Mouse (Mus musculus): ENCODE measurements around the gene Plce1.

Gene Plce1

DNA sequence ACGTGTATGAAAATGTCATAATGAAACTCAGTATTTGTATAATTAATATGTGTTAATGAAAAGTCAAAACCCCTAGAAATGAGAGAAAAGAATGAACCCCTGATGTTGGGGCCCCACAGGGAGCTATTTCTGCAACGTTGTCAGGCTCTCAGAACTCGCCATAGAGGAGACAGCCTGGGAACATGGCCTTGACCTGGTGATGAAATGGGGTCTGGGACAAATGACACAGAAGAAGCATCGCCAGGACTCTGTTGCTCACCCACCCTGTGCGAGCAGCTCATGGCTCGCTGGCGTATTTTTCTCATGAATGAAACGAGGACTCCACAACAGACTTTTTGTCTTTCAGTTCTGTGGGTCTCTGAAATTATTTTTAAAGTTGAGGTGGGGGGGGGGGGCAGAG is 109.0 kb downstream of the Plce1 start:
- no peak for DNase-seq

DNA sequence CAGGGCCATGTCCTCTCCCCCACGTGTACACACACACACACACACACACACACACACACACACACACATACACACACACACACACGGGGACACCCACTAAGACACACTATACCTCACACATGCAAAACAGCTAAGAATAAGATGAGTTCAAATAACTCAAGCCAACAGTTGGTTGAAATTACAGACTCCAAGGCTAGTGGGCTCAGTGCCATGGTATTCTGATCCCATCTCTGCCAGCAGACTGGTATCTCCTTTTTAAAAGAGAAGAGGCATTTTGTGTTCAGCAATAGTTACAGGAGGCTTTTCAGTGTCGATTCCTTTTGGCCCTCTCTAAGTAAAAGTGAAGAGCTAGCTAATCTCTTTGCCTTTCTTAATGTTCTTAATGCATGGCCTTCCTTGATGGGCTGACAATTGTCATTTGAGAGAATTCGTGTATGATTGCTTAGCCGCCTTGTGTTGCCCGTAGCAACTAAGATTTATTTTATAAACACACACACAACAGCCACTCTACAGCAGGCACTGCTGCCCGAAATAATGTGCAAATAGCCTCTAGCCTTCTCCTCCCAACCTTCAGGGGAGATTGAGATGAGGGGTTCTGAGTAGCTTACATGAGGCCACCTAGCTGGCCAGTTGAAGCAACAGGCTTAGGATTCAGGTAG is 111.8 kb downstream of the Plce1 start:
- no peak for DNase-seq

DNA sequence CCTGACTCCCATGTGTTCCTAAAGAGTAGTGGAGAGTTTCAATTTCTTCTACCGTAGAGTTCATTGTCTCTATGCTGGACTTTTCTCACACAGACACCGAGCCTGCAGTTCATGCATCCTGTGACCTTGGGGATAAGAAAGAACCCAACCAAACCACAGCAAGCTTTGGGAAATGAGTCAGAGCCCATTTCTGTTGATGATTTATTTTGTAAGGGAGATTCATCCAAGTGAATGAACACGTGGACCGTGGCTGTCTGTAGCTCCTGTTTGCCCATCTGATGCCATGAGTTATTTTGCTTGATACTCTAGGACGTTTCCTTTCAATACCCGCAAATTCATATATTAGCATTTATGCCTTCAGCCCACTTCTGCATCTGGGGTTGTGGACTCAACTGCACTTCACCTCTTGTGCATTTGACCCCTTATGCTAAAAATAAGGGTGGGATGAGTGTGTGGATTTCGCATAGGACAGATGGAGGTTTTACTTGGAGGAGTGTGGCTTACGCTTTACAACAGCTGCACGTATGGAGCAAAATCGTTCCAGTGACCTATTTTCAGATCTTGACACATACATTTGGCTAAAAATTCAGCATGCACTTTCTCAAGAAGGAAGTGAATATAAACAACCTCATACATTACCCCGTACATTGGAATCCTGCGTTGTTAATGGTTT is 112.5 kb downstream of the Plce1 start:
- no peak for DNase-seq

GRCm38 (mm10) chr19:38596096-38596495 is 115.2 kb downstream of the Plce1 start:
- DNase-seq, result no peak

DNA sequence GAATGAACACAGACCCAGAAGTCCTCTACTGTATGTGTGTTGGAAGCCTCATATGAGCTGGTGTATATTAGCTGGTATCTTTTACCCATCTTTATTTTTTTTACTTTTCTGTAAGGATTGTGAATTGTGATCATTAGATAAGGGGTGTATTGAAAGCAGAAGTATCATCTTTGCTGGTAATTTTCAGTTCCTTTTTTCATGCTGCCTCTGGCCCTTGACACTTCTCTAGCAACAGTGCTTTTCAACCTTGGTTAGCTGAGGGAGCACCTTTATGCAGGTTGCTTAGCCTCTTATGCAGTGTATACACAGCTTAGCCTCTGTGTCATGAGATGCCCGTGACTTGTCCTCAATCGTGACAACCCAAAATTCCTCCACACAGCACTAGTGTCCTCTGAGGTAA is 116.5 kb downstream of the Plce1 start:
- DNase-seq, result no peak

- no peak for DNase-seq
Observed at GRCm38 (mm10) chr19:38599001-38599400, 118.1 kb downstream of the Plce1 start.

GRCm38 (mm10) chr19:38601127-38601526 is 120.2 kb downstream of the Plce1 start:
- no peak for DNase-seq

DNA sequence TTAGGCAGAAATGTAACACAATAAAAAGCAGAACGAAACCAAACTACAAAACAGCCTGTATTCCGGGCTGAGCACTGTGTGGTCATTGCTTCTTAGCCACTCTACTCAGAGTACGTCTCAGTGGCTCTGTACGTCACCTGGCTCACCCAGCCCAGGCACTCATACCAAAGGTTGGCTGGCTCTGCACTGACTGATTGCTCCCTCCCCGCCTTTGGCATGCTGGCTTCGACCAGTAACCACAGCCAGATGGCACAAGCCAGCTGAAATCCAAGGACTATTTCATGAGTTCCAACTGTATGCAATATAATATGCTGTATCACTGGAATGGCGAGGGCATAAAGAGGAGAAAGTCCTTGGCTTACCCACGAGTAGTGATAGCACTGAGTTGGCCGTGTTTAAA is 121.9 kb downstream of the Plce1 start:
- no peak for DNase-seq

- no peak for DNase-seq
Observed at GRCm38 (mm10) chr19:38607236-38607635, 126.3 kb downstream of the Plce1 start.

DNA sequence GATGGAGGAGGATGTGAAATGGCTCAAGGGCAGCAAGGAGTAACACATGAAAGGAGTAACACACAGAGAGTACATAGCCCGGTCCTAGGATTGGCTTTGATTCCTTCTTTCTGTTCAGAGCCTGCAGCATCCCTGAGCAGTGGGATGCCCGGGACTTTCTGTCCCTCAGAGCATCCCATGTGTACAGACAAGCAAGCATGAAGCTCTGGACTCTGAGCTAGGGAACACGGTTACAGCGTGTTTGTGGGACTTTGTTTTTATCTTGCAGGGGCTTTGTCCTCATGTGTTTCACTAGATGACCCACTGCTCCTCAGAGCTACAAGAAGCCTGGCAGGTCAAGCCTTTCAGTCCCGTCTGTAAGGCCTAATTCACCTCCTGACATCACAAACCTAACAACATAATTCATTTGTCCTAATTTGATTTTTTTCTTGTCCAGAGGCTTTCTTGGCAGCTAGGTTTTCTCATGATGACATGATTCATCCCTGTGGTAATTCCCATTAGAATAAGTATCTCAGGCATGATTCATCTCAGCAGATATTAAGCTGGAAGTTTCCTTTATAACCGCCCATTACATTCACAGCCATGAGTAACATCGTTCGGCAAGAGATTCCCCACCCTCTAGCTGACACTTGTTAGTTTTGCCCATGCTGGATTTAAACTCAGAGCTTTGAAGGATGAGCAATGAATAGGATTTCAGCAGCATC is 128.2 kb downstream of the Plce1 start:
- DNase-seq, result no peak

DNA sequence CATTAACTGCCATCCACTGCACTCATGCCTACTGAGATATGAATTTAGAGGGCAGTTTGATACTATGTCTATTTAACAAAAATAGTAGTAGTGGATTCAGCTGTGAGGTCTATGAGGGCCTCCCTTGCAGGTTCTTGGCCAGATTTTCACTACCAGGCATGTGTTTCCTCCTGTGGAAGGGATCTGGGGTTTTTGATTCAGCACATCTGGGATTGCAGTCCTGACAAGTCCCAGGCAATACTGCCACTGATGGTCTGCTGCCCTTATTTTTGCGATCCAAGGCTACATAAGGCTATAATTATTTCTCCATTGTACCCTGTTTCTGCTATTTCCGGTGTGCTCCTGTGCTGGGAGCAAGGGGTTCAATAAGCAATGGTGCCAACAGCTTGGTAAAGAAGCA is 129.4 kb downstream of the Plce1 start:
- no peak for DNase-seq

DNA sequence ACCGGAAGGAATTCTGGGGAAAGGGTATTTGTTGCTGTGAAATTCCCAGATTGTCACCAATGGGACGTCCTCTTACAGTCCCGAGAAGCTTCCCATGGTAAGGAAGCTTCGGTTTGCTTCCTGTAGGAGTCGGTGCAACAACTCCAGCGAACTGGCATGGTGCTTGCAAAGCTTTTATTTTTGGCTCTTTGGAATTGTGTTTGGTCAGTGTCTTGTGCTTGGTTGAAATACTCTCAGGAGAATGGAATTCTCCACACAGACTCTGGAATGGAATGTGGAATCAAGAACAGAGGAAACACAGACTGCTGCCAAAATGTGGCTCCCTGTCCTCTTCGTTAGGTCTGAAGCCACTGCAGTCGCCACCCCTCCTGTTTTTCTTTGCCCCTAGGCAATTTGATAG is 129.9 kb downstream of the Plce1 start:
- DNase-seq, result no peak

- DNase-seq, result no peak
Observed at GRCm38 (mm10) chr19:38614067-38614675, 133.3 kb downstream of the Plce1 start.

DNA sequence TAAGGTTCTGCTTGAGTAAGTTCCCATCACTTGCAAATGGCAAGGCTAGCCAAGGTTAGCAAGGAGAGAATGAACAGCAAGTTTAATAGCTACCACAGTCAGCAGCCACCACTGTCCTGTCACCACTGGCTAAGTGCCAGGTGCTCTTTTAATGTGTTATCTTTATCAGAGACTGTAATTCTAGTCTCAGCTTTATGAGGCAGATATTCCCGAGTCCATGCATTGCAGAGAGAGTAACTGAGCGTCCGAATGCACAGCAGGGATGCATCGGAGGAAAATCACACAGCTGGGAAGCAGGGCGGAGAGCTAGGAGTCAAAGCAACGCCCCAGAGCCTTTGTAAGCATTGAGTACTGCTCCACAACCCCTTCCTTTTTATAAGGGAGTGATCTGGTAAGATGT is 134.4 kb downstream of the Plce1 start:
- DNase-seq, result no peak

DNA sequence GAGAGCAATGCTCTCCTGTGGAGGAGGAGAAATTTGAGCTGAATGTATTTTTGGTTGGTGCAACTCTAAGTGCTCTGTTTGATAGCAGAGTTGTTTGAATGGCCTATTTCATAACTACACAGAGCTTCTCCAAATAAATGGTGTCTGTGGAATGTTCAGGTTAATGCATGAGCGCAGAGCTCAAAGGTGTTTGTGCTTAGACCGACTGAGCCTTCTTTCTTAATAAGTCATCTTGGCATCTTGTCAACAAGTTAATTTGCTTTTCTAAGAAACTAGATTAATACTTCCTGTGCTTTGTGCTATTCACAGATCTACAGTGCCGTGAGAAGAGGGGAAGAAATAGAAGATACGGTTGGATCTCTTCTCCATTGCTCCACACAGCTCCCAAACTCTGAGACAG is 139.2 kb downstream of the Plce1 start:
- DNase-seq, result no peak

GRCm38 (mm10) chr19:38621546-38621945 is 140.6 kb downstream of the Plce1 start:
- DNase-seq, result no peak

- no peak for DNase-seq
Observed at GRCm38 (mm10) chr19:38626246-38627015, 145.5 kb downstream of the Plce1 start.

DNA sequence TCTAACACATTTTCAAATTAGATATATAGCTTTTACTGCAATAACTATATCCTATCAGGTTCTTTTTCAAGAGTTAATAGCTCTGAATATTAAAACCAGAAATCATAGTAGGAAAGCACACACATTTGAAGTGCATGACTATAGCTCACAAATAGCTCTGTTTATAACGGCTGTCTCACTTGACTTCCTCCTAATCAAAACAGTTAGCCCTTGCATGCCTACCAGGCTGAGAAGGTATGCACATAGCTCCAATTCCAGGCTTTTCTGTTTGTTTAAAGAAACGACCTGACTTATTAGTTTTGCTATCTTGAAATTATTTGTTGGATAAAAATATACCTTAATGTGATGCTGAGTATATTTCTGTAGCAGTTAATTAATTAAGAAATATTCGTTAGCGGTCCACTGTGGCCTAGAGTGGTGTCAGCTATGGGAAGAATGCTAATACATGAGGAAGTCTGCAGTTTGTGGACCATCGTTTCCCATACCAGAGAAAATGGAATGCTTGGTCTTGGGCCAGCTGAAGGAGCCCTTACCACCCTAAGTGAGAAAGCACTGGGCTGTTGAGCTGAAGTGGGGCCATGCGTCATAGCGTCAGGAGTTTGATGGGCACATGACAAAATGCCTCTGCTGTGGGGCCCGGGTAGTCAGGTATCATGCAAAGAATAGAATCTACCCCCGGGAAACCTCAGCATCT is 146.3 kb downstream of the Plce1 start:
- DNase-seq, result no peak

GRCm38 (mm10) chr19:38632251-38632650 is 151.3 kb downstream of the Plce1 start:
- no peak for DNase-seq

DNA sequence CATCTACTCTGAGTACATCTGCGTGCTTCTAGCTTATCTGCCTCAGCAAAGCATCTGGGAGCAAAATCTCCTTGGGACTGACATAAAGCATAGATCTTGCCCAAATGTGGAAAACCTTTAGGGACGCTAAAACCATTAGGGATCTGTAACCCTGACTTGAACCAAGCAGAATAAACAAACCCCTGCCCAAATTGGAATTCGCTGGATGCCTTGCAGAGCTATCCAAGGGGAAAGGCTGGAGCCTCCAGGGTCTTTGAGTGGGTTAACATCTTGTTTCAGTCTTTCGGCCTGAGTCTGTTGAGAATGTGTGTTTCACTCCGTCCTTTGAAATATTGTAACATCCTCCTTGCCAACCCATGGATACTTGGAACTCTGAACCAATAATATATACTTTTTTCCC is 152.4 kb downstream of the Plce1 start:
- no peak for DNase-seq

DNA sequence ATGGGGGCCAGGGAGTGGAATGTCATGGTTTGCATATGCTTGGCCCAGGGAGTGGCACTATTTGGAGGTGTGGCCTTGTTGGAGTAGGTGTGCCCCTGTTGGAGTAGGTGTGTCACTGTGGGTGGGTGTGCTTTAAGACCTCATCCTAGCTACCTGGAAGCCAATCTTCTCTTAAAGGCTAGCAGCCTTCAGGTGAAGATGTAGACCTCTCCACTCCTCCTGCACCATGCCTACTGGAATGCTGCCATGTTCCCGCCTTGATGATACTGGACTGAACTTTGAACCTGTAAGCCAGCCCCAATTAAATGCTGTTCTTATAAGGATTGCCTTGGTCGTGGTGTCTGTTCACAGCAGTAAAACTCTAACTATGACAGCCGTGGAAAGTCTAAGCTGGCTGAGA is 158.1 kb downstream of the Plce1 start:
- no peak for DNase-seq

DNA sequence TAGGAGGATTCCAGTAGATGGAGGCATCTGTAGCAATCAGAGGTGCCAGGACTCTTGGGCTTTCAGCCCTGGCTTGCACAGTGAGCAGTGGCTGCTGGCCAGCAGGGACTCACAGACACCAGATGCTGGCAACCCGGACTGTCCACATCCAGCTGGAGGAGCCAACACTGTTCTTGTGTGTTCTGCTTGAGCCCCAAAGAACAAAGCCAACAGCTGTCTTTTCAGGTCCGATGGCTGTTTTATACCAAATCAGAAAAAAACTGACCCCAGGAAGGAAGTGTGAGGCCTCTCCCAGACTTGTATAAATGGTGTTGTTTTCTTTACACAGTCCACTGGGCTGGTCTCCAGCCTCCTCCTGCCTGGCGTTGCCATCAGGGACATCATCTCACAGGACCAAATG is 158.9 kb downstream of the Plce1 start:
- DNase-seq, result no peak

Measured in cerebellum, adult 18-20 months (tissue).